Mouse (Mus musculus): ENCODE results near the gene Tmem174.

The Tmem174 gene

DNA sequence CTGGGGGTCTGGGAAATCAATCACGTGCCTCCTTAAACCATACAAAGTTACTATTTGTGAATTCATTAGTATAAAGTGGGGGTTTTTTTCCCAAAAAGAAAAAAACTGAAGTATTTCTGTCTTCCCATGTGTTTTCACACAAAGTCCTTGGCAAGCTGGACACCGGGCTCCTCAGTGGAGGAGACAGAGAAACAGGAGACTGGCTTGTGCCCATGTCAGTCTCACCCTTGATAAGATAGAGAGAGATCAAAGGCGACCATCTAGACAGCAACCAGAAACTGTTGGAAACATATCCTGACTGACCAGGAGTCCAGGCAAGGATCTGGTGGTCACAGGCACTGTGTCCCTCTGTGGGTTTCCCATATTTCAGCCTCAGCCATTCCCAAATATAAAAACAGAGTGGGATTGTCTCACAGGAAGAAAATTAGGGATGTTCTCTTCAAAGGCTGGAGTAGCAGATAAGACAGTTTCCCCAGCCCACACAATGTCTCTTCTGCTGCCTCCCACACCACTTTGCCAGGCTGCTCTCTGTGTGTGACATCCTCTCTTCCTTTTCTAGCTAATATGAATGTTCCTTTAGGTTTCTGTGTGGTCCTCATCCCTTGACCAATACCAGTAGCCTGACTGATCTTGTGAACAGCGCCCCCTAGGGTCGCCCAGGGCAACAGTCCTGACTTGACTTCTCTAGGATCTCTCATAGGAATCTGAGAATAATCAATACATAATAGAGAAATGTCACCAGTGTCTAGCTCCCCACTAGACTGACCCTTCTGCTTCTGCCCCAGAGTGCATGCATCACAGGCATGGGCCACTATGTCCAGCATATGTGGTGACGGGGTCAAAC lies 3.3 kb downstream of the Tmem174 start:
- DNase-seq (ENCODE audit: low spot score in 2 of 2) = no peak

- DNase-seq (ENCODE audit: low spot score in 2 of 2) = no peak
These were observed 4.8 kb downstream of the Tmem174 start for GRCm38 (mm10) chr13:98632306-98632942.

GRCm38 (mm10) chr13:98631105-98631838 lies 5.9 kb downstream of the Tmem174 start:
- DNase-seq (ENCODE audit: low spot score in 2 of 2) = no peak

DNA sequence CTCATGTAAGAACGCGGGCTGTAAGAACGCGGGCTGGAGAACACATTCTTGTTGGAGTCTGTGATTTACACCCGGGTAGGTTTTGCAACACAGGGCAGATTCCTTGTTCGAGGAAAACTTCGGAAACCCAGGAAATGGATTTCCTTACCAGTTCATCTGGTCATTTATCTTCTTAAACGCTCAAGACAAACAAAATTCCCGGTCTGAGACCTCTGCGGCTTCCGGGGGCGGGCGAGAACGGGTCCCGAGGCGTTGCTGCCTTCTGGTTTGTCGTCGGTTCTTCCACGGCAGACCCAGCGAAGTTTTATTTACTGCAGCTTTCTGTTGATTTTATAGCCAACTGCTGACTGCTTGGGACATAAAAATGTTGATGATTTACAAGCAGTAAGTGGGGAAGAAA lies 10.5 kb downstream of the Tmem174 start:
- DNase-seq (ENCODE audit: low spot score in 2 of 2) = no peak

GRCm38 (mm10) chr13:98624506-98624905 lies 12.7 kb downstream of the Tmem174 start:
- DNase-seq (ENCODE audit: low spot score in 2 of 2) = no peak

DNA sequence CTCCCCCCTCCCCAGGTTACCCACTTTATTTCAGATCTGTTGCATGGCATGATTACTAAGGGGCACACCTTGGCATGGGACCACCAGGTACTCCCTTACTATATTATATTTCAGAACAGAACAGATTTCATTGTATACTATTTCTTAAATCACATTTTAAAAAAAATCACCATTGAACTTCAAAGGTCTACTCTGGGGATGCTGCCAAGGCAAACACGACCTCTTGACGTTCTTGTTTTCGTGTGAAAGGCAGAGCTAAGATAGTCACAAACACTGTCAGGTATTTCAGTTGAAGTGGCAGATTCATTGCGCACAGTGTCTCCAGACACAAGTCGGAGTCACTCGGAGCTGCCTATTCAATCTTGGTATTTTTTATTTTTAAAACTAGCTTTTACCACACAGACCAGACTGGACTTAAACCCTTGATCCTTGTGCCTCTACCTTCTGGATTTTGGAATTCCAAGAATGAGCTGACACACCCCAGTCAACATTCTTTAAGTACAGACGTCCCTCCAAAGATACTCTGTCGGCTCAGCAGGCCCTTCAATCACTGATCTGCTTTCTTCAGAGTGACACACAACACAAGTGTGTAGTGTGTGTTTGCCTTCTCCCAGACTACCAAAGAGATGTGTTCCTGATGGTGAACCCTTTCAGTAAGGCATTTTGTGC lies 14.2 kb downstream of the Tmem174 start:
- DNase-seq (ENCODE audit: low spot score in 2 of 2) = no peak

- DNase-seq (ENCODE audit: low spot score in 2 of 2) = no peak
These were observed 19.7 kb downstream of the Tmem174 start for GRCm38 (mm10) chr13:98617429-98618067.

DNA sequence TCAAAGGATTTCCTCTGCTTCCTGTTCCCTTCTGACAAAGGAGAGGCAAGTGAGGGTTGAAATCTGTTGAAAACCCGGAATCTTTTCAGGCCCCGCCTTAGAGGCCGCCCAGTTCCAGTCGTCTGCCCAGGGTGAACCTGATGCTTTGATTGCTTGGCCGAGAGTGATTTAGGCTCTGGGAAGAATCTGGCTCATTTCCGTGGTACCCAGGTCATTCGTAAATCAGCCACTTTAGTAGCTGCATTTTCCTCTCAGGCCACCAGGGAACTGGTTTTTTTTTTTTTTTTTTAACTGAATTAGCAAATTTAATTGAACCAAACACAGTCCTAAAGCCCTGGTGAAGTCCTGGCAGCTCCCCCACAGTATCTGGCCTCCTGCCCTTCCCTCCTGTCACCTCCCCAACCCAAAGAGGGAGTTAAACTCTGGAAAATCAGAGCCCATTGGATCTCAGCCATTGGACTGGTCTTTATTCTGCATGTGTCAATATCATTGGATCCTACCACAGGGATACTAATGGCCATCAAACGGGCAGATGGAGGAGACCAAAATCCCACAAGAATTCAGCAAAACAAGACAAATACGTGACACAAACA lies 29.2 kb downstream of the Tmem174 start:
- no peak for DNase-seq (ENCODE audit: low spot score in 2 of 2)

DNA sequence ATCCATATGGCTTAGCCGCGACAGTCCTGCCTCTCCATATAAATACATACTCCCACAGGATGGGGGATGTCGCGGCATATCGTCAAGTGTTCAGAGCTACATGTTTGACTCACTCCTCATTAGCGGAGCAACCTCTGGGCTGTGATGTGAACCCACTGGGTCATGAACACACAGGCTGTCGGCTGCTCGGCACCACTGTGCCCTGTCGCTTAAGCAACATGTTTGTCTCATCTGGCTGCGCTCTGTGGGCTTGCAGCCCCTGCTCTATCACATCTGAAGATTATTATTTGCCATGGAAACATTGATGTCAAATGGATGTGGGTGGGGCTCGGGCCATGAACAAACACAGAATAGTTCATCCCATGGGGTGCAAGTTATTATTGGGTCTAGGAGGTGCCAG lies 33.4 kb downstream of the Tmem174 start:
- DNase-seq (ENCODE audit: low spot score in 2 of 2) = no peak

- DNase-seq (ENCODE audit: low spot score in 2 of 2) = no peak
These were observed 40.5 kb downstream of the Tmem174 start for GRCm38 (mm10) chr13:98596746-98597145.

DNA sequence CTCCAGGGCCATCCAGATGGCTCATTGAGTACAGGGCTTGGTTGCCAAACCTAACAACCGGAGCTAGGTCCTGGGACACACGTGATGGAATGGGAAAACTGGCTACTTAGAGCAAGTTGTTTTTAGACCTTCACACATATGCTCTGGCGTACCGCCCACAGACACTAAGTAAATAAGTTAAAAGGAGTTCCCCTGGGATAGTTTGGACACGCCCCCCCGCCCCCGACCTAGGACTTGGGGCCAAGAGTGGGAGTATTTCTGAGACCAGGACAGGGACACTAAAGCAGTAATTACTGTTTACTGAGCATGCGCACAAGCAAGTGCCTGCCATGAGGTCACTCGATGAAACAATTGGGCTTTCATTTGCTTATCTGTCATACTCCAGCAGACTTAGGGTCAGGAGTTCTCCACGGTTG lies 42.5 kb downstream of the Tmem174 start:
- no peak for DNase-seq (ENCODE audit: low spot score in 2 of 2)

GRCm38 (mm10) chr13:98593938-98594539 lies 43.2 kb downstream of the Tmem174 start:
- no peak for DNase-seq (ENCODE audit: low spot score in 2 of 2)

GRCm38 (mm10) chr13:98591406-98591805 lies 45.8 kb downstream of the Tmem174 start:
- DNase-seq (ENCODE audit: low spot score in 2 of 2) = no peak

DNA sequence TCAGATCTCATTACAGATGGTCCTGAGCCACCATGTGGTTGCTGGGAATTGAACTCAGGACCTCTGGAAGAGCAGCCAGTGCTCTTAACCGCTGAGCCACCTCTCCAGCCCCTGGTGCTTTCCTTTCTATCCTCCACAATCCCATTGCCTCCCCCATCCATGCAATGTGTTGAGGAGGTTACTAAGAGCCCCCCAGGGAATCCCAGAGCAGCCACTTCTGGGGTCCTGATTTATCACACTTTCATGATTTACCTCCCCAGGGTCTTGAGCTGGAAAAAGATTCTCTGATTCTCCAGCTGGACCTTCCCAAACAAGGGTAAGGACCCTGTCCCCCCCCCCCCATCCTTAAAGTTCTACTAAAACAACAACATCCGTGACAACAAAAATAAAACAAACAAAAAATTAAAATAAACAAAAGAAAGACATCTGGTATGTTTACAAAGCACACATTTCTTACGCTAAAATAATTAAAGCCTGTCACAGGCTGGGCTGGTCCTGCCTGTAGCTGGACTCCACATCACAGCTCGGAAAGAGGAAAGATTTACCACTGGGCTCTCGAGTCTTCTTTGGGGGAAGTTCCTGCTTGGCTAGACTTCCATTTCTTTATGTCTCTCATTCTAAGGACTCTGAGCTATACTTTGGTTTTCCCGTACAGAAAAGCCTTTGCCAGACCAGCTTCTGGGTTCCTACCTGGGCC lies 46.4 kb downstream of the Tmem174 start:
- no peak for DNase-seq (ENCODE audit: low spot score in 2 of 2)

DNA sequence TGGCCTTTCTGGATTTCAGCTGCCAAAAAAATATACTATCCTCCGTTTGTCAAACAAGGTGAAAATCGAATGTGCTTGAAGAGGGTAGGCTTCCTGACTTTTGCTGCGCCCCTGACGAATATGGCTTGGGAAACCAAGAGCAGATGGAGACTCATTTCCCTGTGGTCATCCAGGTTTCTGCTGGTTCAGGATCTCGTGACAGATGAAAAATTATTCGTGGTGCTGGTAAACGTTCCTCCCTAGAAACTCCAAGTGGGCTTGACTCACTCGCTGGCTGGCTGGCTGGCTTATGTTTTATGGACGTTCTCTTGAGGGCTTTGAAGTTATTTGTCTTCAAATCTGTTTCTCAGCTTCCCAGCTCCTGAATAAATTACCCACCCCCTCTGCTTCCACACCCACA lies 47.6 kb downstream of the Tmem174 start:
- DNase-seq (ENCODE audit: low spot score in 2 of 2) = no peak

DNA sequence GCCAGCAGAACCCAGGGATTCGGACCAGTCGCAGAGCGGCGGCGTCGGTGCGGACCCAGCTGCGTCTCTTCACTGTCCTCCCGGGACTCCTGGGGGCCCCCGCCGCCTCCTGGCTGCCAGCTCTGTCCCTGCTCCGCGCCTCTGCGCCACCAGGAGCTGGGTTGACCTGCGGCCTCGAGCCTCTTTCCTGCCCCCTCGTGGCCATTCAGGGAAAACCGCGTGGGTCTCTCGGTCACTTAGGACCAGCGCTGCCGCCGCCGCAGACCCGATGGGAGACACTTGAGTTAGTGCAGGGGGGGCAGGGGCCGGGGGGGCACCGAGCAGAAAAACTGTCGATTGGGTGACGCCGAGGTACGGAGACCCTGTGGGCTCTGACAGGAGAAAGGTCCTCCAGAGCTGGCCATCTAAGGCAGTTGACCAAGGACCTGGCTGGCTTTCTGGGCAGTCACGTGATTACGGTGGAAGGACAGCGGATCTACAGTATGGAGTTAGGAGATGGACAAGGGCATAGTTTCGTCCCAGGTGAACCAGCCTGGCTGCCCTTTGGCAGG lies 48.2 kb downstream of the Tmem174 start:
- peak; percentile 46 to 61 for DNase-seq (ENCODE audit: low spot score in 2 of 2)

GRCm38 (mm10) chr13:98588480-98588879 lies 48.7 kb downstream of the Tmem174 start:
- DNase-seq (ENCODE audit: low spot score in 2 of 2) = no peak

DNA sequence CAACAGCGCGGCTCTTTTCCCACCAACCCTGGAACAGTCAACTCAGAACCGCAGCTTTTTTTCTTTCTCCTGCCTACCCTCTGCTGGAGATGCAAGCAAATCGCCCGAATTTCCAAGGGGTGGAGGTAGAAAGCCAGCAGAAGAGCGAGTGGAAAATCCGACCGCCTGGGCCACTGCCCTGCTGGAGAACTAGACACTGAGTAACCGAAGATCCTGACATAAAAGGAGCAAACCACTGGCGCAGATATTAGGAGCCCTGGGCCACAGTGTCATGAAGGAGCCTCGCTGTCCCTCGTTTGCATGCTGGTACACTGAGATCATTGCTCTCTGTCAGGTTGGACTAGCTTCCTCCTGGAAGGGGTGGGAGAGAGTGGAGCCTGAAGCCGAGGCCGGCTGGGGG lies 49.6 kb downstream of the Tmem174 start:
- DNase-seq (ENCODE audit: low spot score in 2 of 2) = no peak

- DNase-seq (ENCODE audit: low spot score in 2 of 2) = no peak
These were observed 50.2 kb downstream of the Tmem174 start for GRCm38 (mm10) chr13:98586817-98587575.
